Mouse (Mus musculus): ENCODE data around the gene Tle3.

GRCm38 (mm10) chr9:61376650-61377049, 4.5 kb downstream of the Tle3 start:
- TF ChIP-seq CTCF (IDR thresholded peaks at IDR 0.05; ENCODE audit: low read depth, low read length) (no peak), POLR2A (IDR thresholded peaks at IDR 0.05; ENCODE audit: extremely low read depth, insufficient read depth, low read length) (no peak)

All from liver, adult 2 months (tissue).